Mouse (Mus musculus): Measurements from ENCODE around the gene Pnma3.
"Not testable (repeated sequence)": the region's sequence is repeated elsewhere in the genome, so short reads cannot be mapped to it uniquely, and the experiment has no call there.

The Pnma3 gene

DNA sequence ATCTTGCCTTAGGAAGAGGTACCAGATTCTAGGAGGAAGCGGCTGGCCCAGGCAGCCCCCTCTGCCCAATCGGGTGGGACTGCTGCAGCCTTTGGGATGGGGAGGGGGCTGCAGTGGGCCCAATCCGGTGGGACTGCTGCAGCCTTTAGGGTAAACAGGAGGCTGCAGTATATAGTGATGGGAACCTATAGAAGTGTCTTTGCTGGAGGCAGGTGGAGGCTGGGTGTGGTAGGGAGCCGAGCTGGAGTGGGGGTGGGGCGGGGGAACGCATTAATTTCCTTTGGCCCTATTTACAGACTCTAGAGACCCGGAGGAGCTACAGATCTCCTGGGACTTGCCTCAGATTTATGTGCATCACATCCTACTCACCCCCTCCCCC, at the start of gene Pnma3:
TSS of gene Pnma3 (plus strand) at position 373 of the 379 bp plus-strand sequence.
- DNase-seq: no peak

DNA sequence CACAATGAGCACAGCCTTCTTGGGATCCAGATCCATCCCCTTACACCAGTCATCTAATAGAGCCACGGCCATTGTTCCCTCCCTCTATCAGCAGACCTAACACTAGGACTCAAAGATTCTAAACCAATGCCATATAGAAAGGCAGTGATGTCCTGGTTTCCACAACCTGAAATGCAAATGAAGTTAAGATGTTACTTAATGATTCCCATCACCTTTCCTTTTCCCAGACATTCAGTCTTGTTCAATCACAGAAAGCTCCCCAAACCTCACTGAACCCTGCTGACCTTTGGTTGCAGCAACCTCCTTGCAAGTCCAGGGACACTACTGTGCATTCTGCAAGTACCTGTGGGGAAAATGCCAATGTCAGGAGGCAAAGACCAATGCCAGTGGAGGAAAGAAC, 27.6 kb upstream of the Pnma3 start, which contains the start of gene Pnma5:
TSS of gene Pnma5 (minus strand) at position 101 of the 400 bp plus-strand sequence.
- no peak for DNase-seq

DNA sequence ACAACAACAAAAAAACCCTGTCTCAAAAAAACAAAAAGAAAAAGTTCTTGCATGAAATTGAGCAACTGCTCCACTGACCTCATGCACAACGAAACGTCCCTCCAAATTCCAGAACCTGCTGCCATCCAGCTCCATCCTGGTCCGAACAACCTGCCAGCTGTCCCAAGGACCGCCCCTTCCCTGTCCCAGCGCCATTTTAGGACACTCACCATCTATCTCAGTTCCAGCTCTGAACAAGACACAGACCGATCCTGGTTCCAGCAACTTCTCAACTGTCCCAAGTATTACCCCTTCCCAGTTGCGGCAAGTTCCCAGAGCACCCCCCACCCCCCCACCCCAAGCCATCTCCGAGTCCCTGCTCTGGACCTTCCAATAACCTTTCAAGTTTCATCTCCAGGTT, 25.8 kb upstream of the Pnma3 start:
- DNase-seq: no peak

- DNase-seq: no peak
These were observed 24.9 kb upstream of the Pnma3 start for GRCm38 (mm10) chrX:73039666-73040065.

- DNase-seq: peak; percentile 93
These were observed 10.6 kb upstream of the Pnma3 start for GRCm38 (mm10) chrX:73053860-73054563.

DNA sequence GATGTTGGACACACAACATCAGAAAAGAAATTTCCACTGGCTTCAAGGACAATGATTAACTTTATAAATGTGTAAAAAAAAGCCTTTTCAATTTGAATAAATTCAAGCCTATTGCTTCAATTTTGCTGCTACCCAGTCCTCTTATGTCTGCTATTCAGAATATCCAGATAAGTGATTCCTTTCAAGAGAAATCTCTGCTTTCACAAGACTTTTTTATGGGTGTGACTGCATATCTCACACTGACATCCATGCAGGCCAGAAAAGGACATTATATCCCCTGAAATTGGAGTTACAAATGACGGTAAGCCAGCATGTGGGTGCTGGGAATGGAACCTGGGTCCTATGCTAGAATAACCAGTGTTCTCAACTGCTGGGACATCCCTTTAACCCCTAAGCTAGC, 3.1 kb upstream of the Pnma3 start:
- DNase-seq: no peak

GRCm38 (mm10) chrX:73062323-73062722, 2.3 kb upstream of the Pnma3 start:
- DNase-seq: no peak

- DNase-seq: no peak
These were observed 824 bp upstream of the Pnma3 start for GRCm38 (mm10) chrX:73063512-73064414.

- not testable (repeated sequence) for DNase-seq
These were observed 2.3 kb downstream of the Pnma3 start for GRCm38 (mm10) chrX:73066765-73067312.

DNA sequence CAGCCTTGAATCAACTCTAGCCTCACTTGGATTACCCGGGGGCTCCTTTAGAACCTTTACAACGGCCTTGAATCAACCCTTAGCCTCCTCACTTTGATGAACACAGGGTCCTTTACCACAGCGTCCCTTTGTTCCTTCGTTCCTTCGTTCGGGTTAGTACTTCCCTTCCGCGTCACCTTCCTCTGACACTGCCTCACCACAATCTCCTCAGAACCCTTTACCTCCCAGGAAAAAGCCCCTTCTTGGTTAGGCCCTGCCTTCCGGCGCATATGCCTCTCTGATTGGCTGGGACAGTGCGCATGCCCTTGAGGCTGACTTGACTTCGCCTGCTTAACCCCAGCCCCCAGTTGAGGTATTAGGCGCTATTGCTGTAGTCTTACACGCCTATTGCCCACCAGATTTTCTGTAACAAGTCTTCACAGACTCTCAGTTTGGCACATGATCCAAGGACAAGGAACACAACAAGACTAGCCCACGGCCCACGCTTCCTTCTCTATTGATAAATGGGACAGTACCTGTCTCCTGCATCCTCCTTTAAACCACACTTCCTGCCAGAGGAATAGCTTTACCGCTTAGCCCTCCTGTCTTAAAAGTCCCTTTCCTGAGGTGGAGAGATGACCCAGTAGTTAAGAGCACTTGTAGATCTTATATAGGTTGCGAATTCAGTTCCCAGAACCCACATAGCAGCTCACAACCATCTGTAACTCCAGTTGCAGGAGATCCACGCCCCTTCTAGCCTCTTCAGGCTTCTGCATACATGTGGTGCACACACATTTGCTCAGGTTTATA, 17.9 kb downstream of the Pnma3 start, which contains the start of gene Xlr4a:
TSS of gene Xlr4a (minus strand) at position 212 of the 789 bp plus-strand sequence.
- not testable (repeated sequence) for DNase-seq

- DNase-seq: peak; percentile 5
These were observed 32.4 kb downstream of the Pnma3 start, which contains the start of gene Xlr3a for GRCm38 (mm10) chrX:73096941-73097508. Gene Xlr3a, minus strand, starts transcription at chrX:73097095.

- DNase-seq: not testable (repeated sequence)
These were observed 52.2 kb downstream of the Pnma3 start, which contains the start of gene Gm14685 for GRCm38 (mm10) chrX:73116747-73117146. Gene Gm14685, plus strand, starts transcription at chrX:73117047.

Data from kidney, postnatal 14 days (tissue).